Mouse (Mus musculus) heart, embryonic 15.5 days (tissue): ENCODE data around the gene Mocs1. TPM values are rescaled to one million over a fixed set of nuclear protein-coding genes. Genes with fewer than 3 reads are reported as not detected.
"Not testable (repeated sequence)": the region's sequence is repeated elsewhere in the genome, so short reads cannot be mapped to it uniquely, and the experiment has no call there.

Source experiments
- ATAC-seq: fragments of 200-750 bp; cut with Nextera tagmentation; replicated peaks from 2 replicates; pipeline ENCODE4 v1.8.0; 2017; ENCODE audit warnings: low read depth, moderate TSS enrichment; ENCODE audit not compliant: insufficient number of reproducible peaks, insufficient read depth, low FRiP score
- H3K27ac ChIP-seq: fragments of 300-500 bp; sonication (generic); 2 replicates; pipeline ENCODE4 v1.5.1; 2015; ENCODE audit warnings: mild to moderate bottlenecking, inconsistent platforms
- H3K27me3 ChIP-seq: fragments of 300-500 bp; sonication (generic); 2 replicates; pipeline ENCODE4 v1.6.1; 2015; ENCODE audit warnings: inconsistent platforms
- H3K36me3 ChIP-seq: fragments of 300-500 bp; sonication (generic); 2 replicates; pipeline ENCODE4 v1.6.1; 2015; ENCODE audit warnings: mild to moderate bottlenecking, inconsistent platforms
- H3K4me1 ChIP-seq: fragments of 300-500 bp; sonication (generic); replicated peaks from 2 replicates; pipeline ENCODE4 v1.6.1; 2015; ENCODE audit warnings: inconsistent platforms
- H3K4me2 ChIP-seq: fragments of 300-500 bp; sonication (generic); 2 replicates; pipeline ENCODE4 v1.6.1; 2015; ENCODE audit warnings: inconsistent platforms, mild to moderate bottlenecking, moderate library complexity
- H3K4me3 ChIP-seq: fragments of 300-500 bp; sonication (generic); 2 replicates; pipeline ENCODE4 v1.5.1; 2015; ENCODE audit warnings: mild to moderate bottlenecking, inconsistent platforms
- H3K9ac ChIP-seq: fragments of 300-500 bp; sonication (generic); 2 replicates; pipeline ENCODE4 v1.6.1; 2015; ENCODE audit warnings: mild to moderate bottlenecking, inconsistent platforms
- H3K9me3 ChIP-seq: fragments of 300-500 bp; sonication (generic); replicated peaks from 2 replicates; pipeline ENCODE4 v1.6.1; 2016; ENCODE audit warnings: inconsistent platforms
- WGBS: fragments of 180-500 bp; shearing (Covaris S2); methylation state at CpG from one replicate; pipeline ENCODE4 v1.1.7; 2015; ENCODE audit warnings: mixed read lengths; 5-methylcytosine and 5-hydroxymethylcytosine counted together
- polyA plus RNA-seq: library from polyadenylated mRNA; unstranded; fragments of >200 nt; fragmentation: Nextera tagmentation; extraction: Ambion mirVana; gene quantifications from 2 replicates; pipeline ENCODE4 v1.2.1, GENCODE M21; 2015

The Mocs1 gene
- polyA plus RNA-seq, 1 experiment from 2014 or later, result 4.3 TPM

GRCm38 (mm10) chr17:49433071-49433470 lies 4.9 kb downstream of the Mocs1 start:
- 90% methylated on average over 6 of the region's 6 CpGs for WGBS
- no peaks in the 10 kb centered on the region for H3K27me3 ChIP-seq
- H3K36me3 ChIP-seq, result peaks cover 27% of the 10 kb centered on the region
- no peak overlapping the region for H3K9ac ChIP-seq
- no peak overlapping the region for H3K4me2 ChIP-seq
- H3K4me1 ChIP-seq, result peaks cover 33% of the 10 kb centered on the region
- no peak overlapping the region for H3K4me3 ChIP-seq
- H3K27ac ChIP-seq, result no peak overlapping the region
- ATAC-seq, result no peak
- no peaks in the 10 kb centered on the region for H3K9me3 ChIP-seq

GRCm38 (mm10) chr17:49434236-49434635 lies 6.1 kb downstream of the Mocs1 start:
- no peak overlapping the region for H3K9ac ChIP-seq
- no peak overlapping the region for H3K4me2 ChIP-seq
- H3K9me3 ChIP-seq, result no peaks in the 10 kb centered on the region
- no peak overlapping the region for H3K27ac ChIP-seq
- ATAC-seq, result no peak
- no peak overlapping the region for H3K4me3 ChIP-seq
- peaks cover 26% of the 10 kb centered on the region for H3K4me1 ChIP-seq
- WGBS, result 61% methylated on average over 6 of the region's 6 CpGs
- H3K36me3 ChIP-seq, result peaks cover 27% of the 10 kb centered on the region
- H3K27me3 ChIP-seq, result no peaks in the 10 kb centered on the region

- Histone ChIP-seq H3K27me3 (no peaks in the 10 kb centered on the region), H3K4me3 (no peak overlapping the region), H3K4me2 (no peak overlapping the region), H3K9me3 (no peaks in the 10 kb centered on the region), H3K9ac (no peak overlapping the region), H3K27ac (no peak overlapping the region), H3K36me3 (peaks cover 27% of the 10 kb centered on the region), H3K4me1 (peaks cover 17% of the 10 kb centered on the region)
- no peak for ATAC-seq
- WGBS, result 83% methylated on average over 10 of the region's 10 CpGs
These were observed 6.9 kb downstream of the Mocs1 start for GRCm38 (mm10) chr17:49435081-49435480.

- Histone ChIP-seq H3K9ac (no peak overlapping the region), H3K27me3 (no peaks in the 10 kb centered on the region), H3K4me1 (peaks cover 12% of the 10 kb centered on the region), H3K36me3 (peaks cover 31% of the 10 kb centered on the region), H3K27ac (no peak overlapping the region), H3K4me3 (no peak overlapping the region), H3K9me3 (no peaks in the 10 kb centered on the region), H3K4me2 (no peak overlapping the region)
- 83% methylated on average over 6 of the region's 6 CpGs for WGBS
- ATAC-seq, result no peak
These were observed 8.5 kb downstream of the Mocs1 start for GRCm38 (mm10) chr17:49436631-49437030.

GRCm38 (mm10) chr17:49437306-49437705 lies 9.1 kb downstream of the Mocs1 start:
- H3K27me3 ChIP-seq, H3K4me1 ChIP-seq, H3K27ac ChIP-seq, H3K4me2 ChIP-seq, H3K9me3 ChIP-seq, H3K9ac ChIP-seq, H3K4me3 ChIP-seq, ATAC-seq: not testable (repeated sequence)
- H3K36me3 ChIP-seq, result peaks cover 31% of the 10 kb centered on the region

GRCm38 (mm10) chr17:49438822-49439574 lies 10.8 kb downstream of the Mocs1 start:
- ATAC-seq, result 0 out of 2 replicates have a peak, but pooled peaks have one; percentile 22
- H3K36me3 ChIP-seq, result peaks cover 26% of the 10 kb centered on the region

GRCm38 (mm10) chr17:49439706-49440105 lies 11.5 kb downstream of the Mocs1 start:
- Histone ChIP-seq H3K4me2 (no peak overlapping the region), H3K9me3 (no peaks in the 10 kb centered on the region), H3K9ac (no peak overlapping the region), H3K36me3 (peaks cover 21% of the 10 kb centered on the region), H3K4me1 (no peaks in the 10 kb centered on the region), H3K27me3 (no peaks in the 10 kb centered on the region), H3K27ac (no peak overlapping the region), H3K4me3 (no peak overlapping the region)
- ATAC-seq, result no peak
- WGBS, result 79% methylated on average over 4 of the region's 4 CpGs

More at GRCm38 (mm10) chr17:49438822-49439574, 10.8 kb downstream of the Mocs1 start:
- Histone ChIP-seq H3K27ac (no peak overlapping the region), H3K4me1 (no peaks in the 10 kb centered on the region), H3K9ac (no peak overlapping the region), H3K27me3 (no peaks in the 10 kb centered on the region), H3K4me3 (no peak overlapping the region), H3K4me2 (no peak overlapping the region), H3K9me3 (no peaks in the 10 kb centered on the region)
- WGBS, result 56% methylated on average over 12 of the region's 12 CpGs

- Histone ChIP-seq H3K9me3 (no peaks in the 10 kb centered on the region), H3K4me2 (no peak overlapping the region), H3K4me3 (no peak overlapping the region), H3K4me1 (no peaks in the 10 kb centered on the region), H3K27ac (no peak overlapping the region), H3K27me3 (no peaks in the 10 kb centered on the region), H3K36me3 (peaks cover 13% of the 10 kb centered on the region), H3K9ac (no peak overlapping the region)
- ATAC-seq, result no peak
- 69% methylated on average over 14 of the region's 14 CpGs for WGBS
These were observed 12.4 kb downstream of the Mocs1 start for GRCm38 (mm10) chr17:49440331-49441130.

- H3K4me1 ChIP-seq, H3K4me2 ChIP-seq, ATAC-seq, H3K27ac ChIP-seq, H3K4me3 ChIP-seq, H3K9me3 ChIP-seq, H3K27me3 ChIP-seq, H3K9ac ChIP-seq, H3K36me3 ChIP-seq: not testable (repeated sequence)
- 63% methylated on average over 3 of the region's 3 CpGs for WGBS
These were observed 14.7 kb downstream of the Mocs1 start for GRCm38 (mm10) chr17:49442841-49443240.

- Histone ChIP-seq H3K4me3 (no peak overlapping the region), H3K27ac (no peak overlapping the region), H3K27me3 (no peaks in the 10 kb centered on the region), H3K4me2 (no peak overlapping the region), H3K9me3 (no peaks in the 10 kb centered on the region), H3K4me1 (peaks cover 11% of the 10 kb centered on the region), H3K9ac (no peak overlapping the region), H3K36me3 (no peaks in the 10 kb centered on the region; the same call in 1 of the 2 replicates)
- 52% methylated on average over 9 of the region's 9 CpGs for WGBS
- 0 out of 2 replicates have a peak, but pooled peaks have one; percentile 27 for ATAC-seq
These were observed 20.5 kb downstream of the Mocs1 start for GRCm38 (mm10) chr17:49448570-49449229.

- 80% methylated on average over 8 of the region's 8 CpGs for WGBS
- H3K9me3 ChIP-seq, result no peaks in the 10 kb centered on the region
- no peaks in the 10 kb centered on the region for H3K27me3 ChIP-seq
- no peak overlapping the region for H3K4me2 ChIP-seq
- ATAC-seq, result no peak
- H3K9ac ChIP-seq, result no peak overlapping the region
- no peak overlapping the region for H3K27ac ChIP-seq
- H3K4me1 ChIP-seq, result peaks cover 11% of the 10 kb centered on the region
- no peak overlapping the region for H3K4me3 ChIP-seq
- peaks cover 4% of the 10 kb centered on the region; the same call in 1 of the 2 replicates for H3K36me3 ChIP-seq
These were observed 21.1 kb downstream of the Mocs1 start for GRCm38 (mm10) chr17:49449230-49449608.
